Mouse (Mus musculus): ENCODE measurements around the gene Pstk. TPM values are rescaled to one million over a fixed set of nuclear protein-coding genes. Genes with fewer than 3 reads are reported as not detected.
"Not testable (repeated sequence)": the region's sequence is repeated elsewhere in the genome, so short reads cannot be mapped to it uniquely, and the experiment has no call there.

Pstk gene
- 39.9 and 46.9 TPM in 2 replicates for polyA plus RNA-seq (2012; rRNA removed)

- peak; percentile 51 for DNase-seq (ENCODE audit: low read depth)
These were observed at the start of gene Pstk for GRCm38 (mm10) chr7:131370648-131371469. TSS of gene Pstk (plus strand) at chr7:131371141.

DNA sequence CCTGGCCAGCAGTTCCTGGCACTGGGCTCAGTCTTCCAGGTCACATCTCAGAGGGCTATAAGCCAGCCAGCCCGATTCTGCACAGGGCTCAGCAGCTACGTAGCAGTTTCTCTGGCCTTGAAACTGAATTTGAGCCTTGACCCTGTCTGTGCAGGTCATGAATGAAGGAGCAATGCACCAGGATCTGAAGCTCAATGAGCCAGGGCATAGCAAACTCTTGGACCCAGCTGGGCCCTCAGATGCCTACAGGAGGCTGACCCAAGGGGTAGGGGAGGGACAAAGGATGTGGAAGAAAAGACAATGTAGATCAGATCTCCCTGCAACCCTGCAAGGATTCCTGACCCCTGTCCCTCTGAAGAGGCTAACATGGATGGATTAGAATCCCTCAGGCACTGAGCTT, 48.7 kb upstream of the Pstk start, which contains the start of gene Cuzd1:
Gene Cuzd1 (minus strand): TSS at position 101 of the 400 bp plus-strand sequence.
- no peak for DNase-seq (ENCODE audit: low read depth)

GRCm38 (mm10) chr7:131327054-131327453, 43.9 kb upstream of the Pstk start:
- no peak for DNase-seq (ENCODE audit: low read depth)

DNA sequence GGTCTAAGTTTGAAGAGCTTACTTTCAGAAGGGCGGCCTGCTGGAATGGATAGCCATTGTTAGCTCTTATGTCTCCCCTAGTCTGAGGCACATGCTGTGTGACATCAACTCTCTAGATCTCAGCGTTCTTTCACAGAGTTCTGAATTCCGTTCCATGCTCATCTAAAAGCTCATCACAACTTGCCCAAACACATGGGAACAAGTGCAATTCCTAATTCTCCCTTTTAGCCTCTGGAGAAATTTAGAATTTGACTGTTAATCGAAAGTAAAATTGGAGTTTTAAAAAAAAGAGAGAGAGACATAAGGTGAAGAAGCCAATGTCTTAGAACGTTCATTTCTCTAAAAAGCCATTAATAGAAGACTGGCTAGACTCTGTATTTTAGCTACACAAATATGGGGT, 41.5 kb upstream of the Pstk start, which contains the start of gene Fam24b:
Gene Fam24b (minus strand): TSS at position 101 of the 400 bp plus-strand sequence.
- DNase-seq (ENCODE audit: low read depth): no peak

- no peak for DNase-seq (ENCODE audit: low read depth)
These were observed 39.3 kb upstream of the Pstk start for GRCm38 (mm10) chr7:131331688-131332087.

- no peak for DNase-seq (ENCODE audit: low read depth)
These were observed 37.4 kb upstream of the Pstk start, which contains the start of gene Fam24a for GRCm38 (mm10) chr7:131333564-131333963. TSS of gene Fam24a (plus strand) at chr7:131333864.

GRCm38 (mm10) chr7:131337502-131338068, 33.4 kb upstream of the Pstk start:
- no peak for DNase-seq (ENCODE audit: low read depth)

DNA sequence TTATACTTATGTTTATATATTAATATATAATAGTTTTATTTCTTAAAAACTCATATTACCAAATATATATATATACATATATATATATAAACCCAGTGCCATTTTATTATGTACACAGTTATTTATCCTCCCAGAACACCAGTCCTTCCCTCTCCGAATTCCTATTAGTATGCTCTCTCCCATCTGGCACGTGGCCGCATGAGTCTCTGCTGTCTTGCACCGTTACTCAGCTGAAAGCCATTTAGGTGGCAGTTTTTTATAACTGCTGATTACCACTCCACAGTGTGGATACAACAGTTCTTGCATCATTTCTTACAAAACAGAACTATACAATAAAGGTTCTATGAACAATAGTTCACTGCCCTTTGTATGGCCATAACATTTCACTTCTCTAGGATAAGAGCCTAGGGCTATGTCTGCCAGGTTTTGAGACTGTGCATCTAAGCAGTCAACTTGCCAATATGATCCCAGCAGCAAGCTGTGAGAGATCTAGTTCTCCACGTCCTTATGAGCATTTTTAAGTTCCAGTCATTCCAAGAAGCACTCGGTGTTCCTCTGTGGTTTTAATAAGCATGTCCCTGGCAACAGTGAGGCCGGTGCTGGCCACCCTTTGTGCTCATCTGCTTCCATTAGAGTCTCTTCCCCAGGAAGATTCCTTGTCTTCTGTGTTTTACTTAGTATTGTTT, 24.9 kb upstream of the Pstk start:
- no peak for DNase-seq (ENCODE audit: low read depth)

- no peak for DNase-seq (ENCODE audit: low read depth)
These were observed 14.8 kb upstream of the Pstk start for GRCm38 (mm10) chr7:131356105-131356504.

GRCm38 (mm10) chr7:131362269-131362614, 8.7 kb upstream of the Pstk start:
- no peak for DNase-seq (ENCODE audit: low read depth)

DNA sequence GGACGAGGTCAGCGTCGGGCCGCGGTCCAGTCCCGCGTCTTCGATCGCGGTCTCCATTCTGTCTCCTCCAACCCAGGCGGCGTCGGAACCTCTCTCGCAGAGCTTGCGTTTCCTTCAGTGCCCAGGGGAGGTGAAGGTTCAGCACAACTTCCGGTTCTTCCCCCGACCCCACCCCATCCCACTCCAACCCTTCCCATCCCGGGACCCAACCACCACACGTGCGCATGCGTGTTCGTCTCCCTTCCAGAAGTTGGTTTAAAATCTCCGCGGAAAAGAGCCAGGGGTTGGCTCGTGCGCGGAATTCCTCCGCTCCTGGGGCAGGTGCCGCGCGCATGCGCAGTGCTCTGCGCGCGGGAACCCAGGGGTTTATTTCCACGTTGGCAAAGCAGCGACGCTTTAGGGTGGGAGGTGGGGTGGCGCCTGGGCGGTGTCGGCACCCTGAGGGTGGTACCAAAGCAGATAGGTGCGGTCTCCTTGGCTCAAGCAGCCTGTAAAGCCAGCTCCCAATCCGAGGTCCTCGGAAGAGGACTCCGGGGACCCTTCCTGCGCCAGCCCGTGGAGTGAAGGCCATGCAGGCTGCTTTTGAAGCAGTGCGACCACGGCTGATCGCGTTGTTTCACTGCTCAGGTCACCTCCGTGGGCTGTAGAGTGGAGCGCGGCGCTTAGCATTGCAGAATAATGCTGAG, 8.2 kb upstream of the Pstk start, which contains the start of gene 2310057M21Rik:
Gene 2310057M21Rik (minus strand): TSS at position 145 of the 686 bp plus-strand sequence.
- DNase-seq (ENCODE audit: low read depth): peak; percentile 87

- DNase-seq (ENCODE audit: low read depth): no peak
These were observed 6.8 kb upstream of the Pstk start for GRCm38 (mm10) chr7:131364131-131364530.

DNA sequence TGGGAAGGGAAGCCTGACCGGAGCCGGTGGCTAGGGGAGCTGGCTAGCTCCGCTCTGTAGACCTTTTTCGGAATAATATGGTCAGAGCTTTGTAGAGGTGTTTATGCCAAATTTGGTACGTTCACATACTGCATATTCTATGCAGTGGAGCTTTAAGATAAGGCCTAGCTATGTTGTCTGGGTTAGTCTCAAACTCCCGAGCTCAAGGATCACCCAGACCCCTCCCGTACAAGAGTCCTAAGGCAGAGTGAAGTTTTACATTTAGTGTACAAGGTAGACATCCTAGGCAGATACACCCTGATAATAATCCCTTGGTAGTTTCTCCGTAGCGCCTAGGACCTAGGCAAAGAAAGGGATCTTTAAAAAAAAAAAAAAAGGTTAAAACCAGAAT, 524 bp downstream of the Pstk start:
- no peak for DNase-seq (ENCODE audit: low read depth)

DNA sequence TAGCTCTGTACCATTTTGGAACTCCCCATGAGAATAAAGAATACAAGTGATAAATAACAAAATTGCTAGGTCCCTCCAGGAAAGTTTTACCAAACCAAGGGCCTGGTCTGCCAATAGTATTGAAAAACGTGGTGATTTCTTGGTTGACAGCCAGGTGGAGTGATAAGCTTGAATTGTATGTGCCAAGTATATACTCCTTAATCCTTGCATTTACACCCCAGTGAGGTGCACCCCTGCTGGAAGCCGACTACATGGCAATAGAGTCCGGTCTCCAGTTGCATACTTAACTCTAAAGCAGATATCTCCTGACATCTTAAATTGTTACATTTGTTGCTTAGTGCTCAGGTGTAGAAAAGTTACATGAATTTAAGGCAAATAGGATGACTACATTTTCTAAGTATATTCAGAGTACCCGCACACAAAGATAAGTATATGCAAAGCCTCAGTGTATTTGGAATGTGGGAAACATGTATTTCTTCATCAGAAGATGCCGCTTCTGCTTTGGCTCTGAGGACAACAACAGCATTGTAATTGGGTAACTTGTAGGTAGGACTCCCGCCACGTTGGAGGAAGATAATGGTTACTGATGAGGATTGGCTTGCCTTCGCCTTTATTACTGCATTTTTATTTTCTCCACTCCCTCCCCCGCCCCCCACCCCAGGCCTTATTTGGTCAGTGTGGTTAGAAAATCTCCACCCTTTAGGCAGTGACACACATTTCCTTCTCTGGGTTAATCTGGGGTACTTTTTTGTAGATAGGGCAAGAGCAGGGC, 1.1 kb downstream of the Pstk start:
- DNase-seq (ENCODE audit: low read depth): no peak

DNA sequence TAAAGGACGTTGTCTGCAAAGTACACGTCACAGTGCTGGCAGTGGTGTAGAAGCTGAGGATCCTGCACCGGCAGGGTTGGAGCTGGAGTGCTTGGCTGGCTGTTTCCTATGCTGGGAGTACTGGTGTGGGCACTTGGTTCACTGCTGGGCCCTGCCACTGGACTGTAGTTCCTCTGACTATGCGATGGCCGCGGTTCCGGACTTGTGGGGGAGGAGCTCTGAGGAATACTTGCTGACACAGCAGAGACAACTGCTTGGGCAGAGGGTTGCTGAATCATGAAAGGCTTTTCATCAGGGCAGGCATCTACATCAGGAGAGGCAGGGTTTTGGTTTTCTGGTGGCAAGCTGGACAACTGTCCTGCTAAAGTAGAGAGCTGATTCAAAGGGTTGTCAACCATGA, 20.8 kb downstream of the Pstk start:
- not testable (repeated sequence) for DNase-seq (ENCODE audit: low read depth)

DNA sequence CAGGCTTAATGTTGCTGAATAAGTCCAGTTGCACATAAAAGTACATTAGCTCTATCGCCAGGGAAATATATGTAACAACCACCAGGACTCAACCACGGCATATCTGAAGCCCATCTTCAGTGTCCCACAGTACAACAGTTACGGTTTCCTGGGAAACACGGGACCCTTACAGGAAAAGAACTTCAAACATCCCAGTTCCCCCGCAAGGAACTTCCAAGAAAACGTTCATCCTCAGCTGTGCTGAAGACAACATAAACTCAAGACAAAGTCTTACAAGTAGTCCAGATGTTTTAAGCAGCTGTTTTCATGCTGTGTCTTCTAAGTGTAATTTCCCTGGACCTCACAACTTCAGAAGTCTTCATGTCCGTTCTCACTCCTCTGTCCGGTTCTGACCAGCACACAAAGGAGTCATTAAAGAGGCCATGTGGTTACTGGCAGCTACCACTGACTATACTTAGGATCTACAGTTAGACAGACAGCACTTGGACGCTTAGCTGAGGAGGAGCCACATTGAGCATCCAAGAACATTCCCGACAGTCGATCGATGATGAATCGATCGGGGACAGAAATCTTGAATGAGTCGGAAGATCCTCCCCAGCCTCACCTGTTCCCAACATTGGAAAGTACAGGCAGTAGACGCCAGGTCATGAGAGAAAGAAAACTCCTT, 38.5 kb downstream of the Pstk start:
- DNase-seq (ENCODE audit: low read depth): no peak

GRCm38 (mm10) chr7:131409988-131410385, 39.0 kb downstream of the Pstk start:
- DNase-seq (ENCODE audit: low read depth): no peak

DNA sequence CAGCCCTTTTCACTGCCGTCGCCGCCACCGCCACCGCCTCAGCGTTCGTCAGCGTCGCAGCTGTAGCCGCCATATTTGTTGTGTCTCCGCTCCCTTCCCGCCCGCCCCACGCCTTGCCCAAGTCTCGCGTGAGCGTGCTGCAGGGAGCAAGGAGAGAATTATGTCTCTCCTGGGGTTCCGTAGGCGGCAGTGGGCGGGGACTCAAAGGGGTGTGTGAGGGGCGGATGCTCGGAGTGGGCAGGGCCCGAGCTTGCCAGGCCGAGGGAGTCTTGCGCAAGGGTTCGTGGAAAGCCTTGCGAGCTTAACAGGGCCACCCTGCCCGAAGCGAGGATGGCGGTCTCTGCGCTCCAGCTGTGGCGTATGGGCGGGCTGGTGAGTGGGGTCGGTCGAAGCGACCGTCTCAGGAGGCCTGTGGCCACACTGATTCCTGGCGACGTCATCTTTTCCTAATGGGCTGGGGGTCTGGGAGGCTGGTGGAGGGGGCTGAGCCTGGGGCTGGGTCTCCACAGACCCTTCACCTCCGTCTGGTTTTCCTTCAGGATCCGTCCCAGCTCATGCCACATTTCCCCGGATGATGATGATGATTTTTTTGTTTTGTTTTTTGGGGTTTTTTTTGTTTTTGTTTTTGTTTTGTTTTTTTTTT, 39.6 kb downstream of the Pstk start, which contains the start of the genes Ikzf5 and Acadsb:
Gene Ikzf5 (minus strand): TSS at position 106 of the 643 bp plus-strand sequence.
Gene Acadsb (plus strand): TSS at position 186 of the 643 bp plus-strand sequence.
- peak; percentile 79 for DNase-seq (ENCODE audit: low read depth)

GRCm38 (mm10) chr7:131411221-131411940, 40.4 kb downstream of the Pstk start:
- no peak for DNase-seq (ENCODE audit: low read depth)

All from gonadal fat pad, adult 2 months (tissue).